Mouse (Mus musculus): ENCODE data around the gene Tubal3. TPM values are rescaled to one million over a fixed set of nuclear protein-coding genes. Genes with fewer than 3 reads are reported as not detected.
"Not testable (repeated sequence)": the region's sequence is repeated elsewhere in the genome, so short reads cannot be mapped to it uniquely, and the experiment has no call there.

Gene Tubal3
- polyA plus RNA-seq, 1 experiment from 2014 or later = not detected

DNA sequence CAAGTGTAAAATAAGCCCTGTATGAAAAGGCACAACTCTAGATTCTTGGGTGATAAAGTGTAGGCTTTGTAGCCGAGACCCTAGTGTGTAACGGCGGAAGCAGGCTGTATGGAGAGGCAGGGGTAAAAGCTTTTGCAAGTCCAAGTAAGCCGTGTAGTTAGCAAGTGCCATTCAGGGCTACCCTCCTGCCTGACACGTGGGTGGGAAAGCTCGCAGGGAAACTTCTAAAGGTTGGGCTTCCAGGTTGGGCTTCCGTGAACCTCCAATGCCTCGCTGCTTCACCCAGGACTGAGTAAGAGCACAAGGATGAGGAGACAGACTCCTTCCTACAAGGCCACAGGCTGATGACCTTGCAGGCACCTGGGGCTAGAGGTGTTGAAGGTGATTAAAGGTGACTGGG lies 23.5 kb upstream of the Tubal3 start:
- H3K4me3 ChIP-seq (replicated peaks) = no peak overlapping the region
- no peak overlapping the region for H3K9ac ChIP-seq
- H3K27ac ChIP-seq = no peak overlapping the region
- H3K9me3 ChIP-seq = no peaks in the 10 kb centered on the region
- H3K4me1 ChIP-seq = 0 out of 2 replicates have a peak, but pooled peaks cover 4% of the 10 kb centered on the region
- no peak for ATAC-seq (ENCODE audit: low FRiP score)
- no peak overlapping the region for H3K4me2 ChIP-seq
- H3K27me3 ChIP-seq = no peaks in the 10 kb centered on the region
- WGBS = 73% methylated on average over 8 of the region's 8 CpGs
- peaks cover 10% of the 10 kb centered on the region for H3K36me3 ChIP-seq (replicated peaks)

- Histone ChIP-seq H3K27me3 (no peaks in the 10 kb centered on the region), H3K4me1 (0 out of 2 replicates have a peak, but pooled peaks cover 4% of the 10 kb centered on the region), H3K4me3 (replicated peaks) (no peak overlapping the region), H3K9ac (no peak overlapping the region), H3K4me2 (no peak overlapping the region), H3K36me3 (replicated peaks) (peaks cover 10% of the 10 kb centered on the region), H3K9me3 (no peaks in the 10 kb centered on the region), H3K27ac (no peak overlapping the region)
- WGBS = 91% methylated on average over 8 of the region's 8 CpGs
- no peak for ATAC-seq (ENCODE audit: low FRiP score)
Measured at GRCm38 (mm10) chr13:3895397-3895980, 22.6 kb upstream of the Tubal3 start.

- peaks cover 10% of the 10 kb centered on the region for H3K36me3 ChIP-seq (replicated peaks)
- no peaks in the 10 kb centered on the region for H3K9me3 ChIP-seq
- no peak for ATAC-seq (ENCODE audit: low FRiP score)
- no peaks in the 10 kb centered on the region for H3K27me3 ChIP-seq
- WGBS = 93% methylated on average over 6 of the region's 6 CpGs
- 0 out of 2 replicates have a peak, but pooled peaks cover 4% of the 10 kb centered on the region for H3K4me1 ChIP-seq
- no peak overlapping the region for H3K4me3 ChIP-seq (replicated peaks)
- H3K27ac ChIP-seq = no peak overlapping the region
- H3K9ac ChIP-seq = no peak overlapping the region
- no peak overlapping the region for H3K4me2 ChIP-seq
Measured at GRCm38 (mm10) chr13:3896032-3896431, 22.0 kb upstream of the Tubal3 start.

- Histone ChIP-seq H3K4me3 (replicated peaks) (no peak overlapping the region), H3K4me2 (no peak overlapping the region), H3K9me3 (no peaks in the 10 kb centered on the region), H3K36me3 (replicated peaks) (peaks cover 10% of the 10 kb centered on the region), H3K4me1 (0 out of 2 replicates have a peak, but pooled peaks cover 4% of the 10 kb centered on the region), H3K9ac (no peak overlapping the region), H3K27ac (no peak overlapping the region), H3K27me3 (no peaks in the 10 kb centered on the region)
- WGBS = 44% methylated on average over 5 of the region's 5 CpGs
- no peak for ATAC-seq (ENCODE audit: low FRiP score)
Measured at GRCm38 (mm10) chr13:3896913-3897312, 21.2 kb upstream of the Tubal3 start.

GRCm38 (mm10) chr13:3898202-3898601 lies 19.9 kb upstream of the Tubal3 start:
- H3K27me3 ChIP-seq; H3K9me3 ChIP-seq; H3K4me2 ChIP-seq; H3K4me3 ChIP-seq (replicated peaks); H3K4me1 ChIP-seq; ATAC-seq (ENCODE audit: low FRiP score); H3K27ac ChIP-seq; H3K9ac ChIP-seq: not testable (repeated sequence)
- peaks cover 13% of the 10 kb centered on the region for H3K36me3 ChIP-seq (replicated peaks)
- 95% methylated on average over 5 of the region's 5 CpGs for WGBS

DNA sequence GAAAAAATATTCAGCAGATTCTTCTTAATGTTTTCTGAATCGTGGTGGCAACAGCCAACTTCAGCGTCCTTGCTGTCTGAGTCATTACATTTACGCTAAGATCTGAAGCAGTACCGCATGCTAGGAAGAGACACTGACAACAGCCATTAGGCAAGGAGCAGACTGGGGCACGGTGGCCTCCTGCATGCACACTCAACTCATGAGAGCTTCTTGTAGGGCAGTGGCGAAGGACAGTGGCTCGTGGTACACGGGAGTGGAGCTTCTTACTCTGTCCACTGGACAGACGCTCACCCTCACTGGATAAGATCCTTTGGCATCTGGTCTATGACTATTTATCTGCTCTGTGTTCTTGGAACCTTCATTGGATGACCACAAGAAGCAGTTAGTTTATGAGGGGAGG lies 18.8 kb upstream of the Tubal3 start:
- H3K4me2 ChIP-seq = no peak overlapping the region
- H3K4me1 ChIP-seq = no peaks in the 10 kb centered on the region
- ATAC-seq (ENCODE audit: low FRiP score) = no peak
- H3K4me3 ChIP-seq (replicated peaks) = no peak overlapping the region
- no peaks in the 10 kb centered on the region for H3K27me3 ChIP-seq
- peaks cover 13% of the 10 kb centered on the region for H3K36me3 ChIP-seq (replicated peaks)
- no peak overlapping the region for H3K27ac ChIP-seq
- 95% methylated on average over 9 of the region's 9 CpGs for WGBS
- no peak overlapping the region for H3K9ac ChIP-seq
- H3K9me3 ChIP-seq = no peaks in the 10 kb centered on the region

- Histone ChIP-seq H3K9ac (no peak overlapping the region), H3K27ac (no peak overlapping the region), H3K4me3 (replicated peaks) (no peak overlapping the region), H3K4me1 (no peaks in the 10 kb centered on the region), H3K27me3 (no peaks in the 10 kb centered on the region), H3K4me2 (no peak overlapping the region), H3K36me3 (replicated peaks) (peaks cover 33% of the 10 kb centered on the region), H3K9me3 (no peaks in the 10 kb centered on the region)
- WGBS = 90% methylated on average over 6 of the region's 6 CpGs
- ATAC-seq (ENCODE audit: low FRiP score) = no peak
Measured at GRCm38 (mm10) chr13:3907151-3907696, 10.8 kb upstream of the Tubal3 start.

DNA sequence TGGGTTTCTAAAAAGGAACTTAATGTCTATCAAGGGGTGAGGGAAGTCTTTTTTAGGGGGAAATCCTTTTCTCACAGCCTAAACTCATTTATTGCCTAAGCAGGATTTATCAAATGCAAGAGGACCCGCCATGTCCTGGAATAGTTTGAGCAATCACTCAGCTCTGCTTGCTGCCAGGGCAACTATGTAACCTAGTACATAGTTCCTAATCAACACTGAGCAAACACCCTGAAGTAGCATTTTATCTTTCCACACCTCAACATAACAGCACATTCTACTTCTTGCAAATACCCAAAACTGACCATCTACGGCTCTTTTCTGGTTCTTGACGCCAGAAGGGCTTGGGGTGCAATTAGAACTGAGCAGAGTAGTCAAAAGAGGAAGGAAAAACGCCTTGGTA lies 9.8 kb upstream of the Tubal3 start:
- H3K4me1 ChIP-seq = no peaks in the 10 kb centered on the region
- H3K4me3 ChIP-seq (replicated peaks) = no peak overlapping the region
- ATAC-seq (ENCODE audit: low FRiP score) = no peak
- no peaks in the 10 kb centered on the region for H3K27me3 ChIP-seq
- no peaks in the 10 kb centered on the region for H3K9me3 ChIP-seq
- H3K27ac ChIP-seq = no peak overlapping the region
- no peak overlapping the region for H3K4me2 ChIP-seq
- peaks cover 36% of the 10 kb centered on the region for H3K36me3 ChIP-seq (replicated peaks)
- no peak overlapping the region for H3K9ac ChIP-seq
- WGBS = 95% methylated on average over 4 of the region's 4 CpGs

GRCm38 (mm10) chr13:3910356-3910755 lies 7.7 kb upstream of the Tubal3 start:
- Histone ChIP-seq H3K4me1 (no peaks in the 10 kb centered on the region), H3K9ac (no peak overlapping the region), H3K4me2 (no peak overlapping the region), H3K27ac (no peak overlapping the region), H3K4me3 (replicated peaks) (no peak overlapping the region), H3K36me3 (replicated peaks) (peaks cover 42% of the 10 kb centered on the region), H3K9me3 (0 out of 2 replicates have a peak, but pooled peaks cover 2% of the 10 kb centered on the region), H3K27me3 (no peaks in the 10 kb centered on the region)
- ATAC-seq (ENCODE audit: low FRiP score) = no peak
- WGBS = 86% methylated on average over 5 of the region's 5 CpGs

- Histone ChIP-seq H3K9ac (no peak overlapping the region), H3K4me2 (no peak overlapping the region), H3K4me3 (replicated peaks) (no peak overlapping the region), H3K9me3 (0 out of 2 replicates have a peak, but pooled peaks cover 4% of the 10 kb centered on the region), H3K27ac (no peak overlapping the region), H3K4me1 (peaks cover 10% of the 10 kb centered on the region), H3K27me3 (no peaks in the 10 kb centered on the region), H3K36me3 (replicated peaks) (peaks cover 41% of the 10 kb centered on the region)
- ATAC-seq (ENCODE audit: low FRiP score) = no peak
- 85% methylated on average over 4 of the region's 4 CpGs for WGBS
Measured at GRCm38 (mm10) chr13:3913504-3913903, 4.6 kb upstream of the Tubal3 start.

DNA sequence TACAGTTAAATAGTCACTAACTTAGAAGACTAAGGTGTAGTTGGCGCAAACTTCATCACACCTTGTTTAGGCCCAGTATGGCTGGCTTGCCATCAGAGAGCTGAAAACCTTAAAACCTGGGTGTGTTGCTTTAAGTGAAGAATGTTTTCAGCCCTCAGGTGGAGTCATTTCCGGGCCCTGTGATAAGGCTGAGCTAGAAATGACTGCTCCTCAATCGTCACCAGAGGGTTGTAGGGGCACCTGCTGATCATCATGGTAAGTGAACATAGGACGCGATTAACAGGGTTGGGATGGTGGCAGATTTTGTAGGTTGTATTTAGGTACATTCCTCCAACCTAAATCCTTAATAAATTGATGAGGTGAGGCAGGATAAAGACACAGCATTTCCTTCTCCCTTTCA lies 6.4 kb downstream of the Tubal3 start:
- Histone ChIP-seq H3K4me3 (replicated peaks) (no peak overlapping the region), H3K4me2 (no peak overlapping the region), H3K27me3 (no peaks in the 10 kb centered on the region), H3K27ac (no peak overlapping the region), H3K9me3 (no peaks in the 10 kb centered on the region), H3K9ac (no peak overlapping the region), H3K36me3 (replicated peaks) (no peaks in the 10 kb centered on the region), H3K4me1 (no peaks in the 10 kb centered on the region)
- 91% methylated on average over 5 of the region's 5 CpGs for WGBS
- ATAC-seq (ENCODE audit: low FRiP score) = no peak

DNA sequence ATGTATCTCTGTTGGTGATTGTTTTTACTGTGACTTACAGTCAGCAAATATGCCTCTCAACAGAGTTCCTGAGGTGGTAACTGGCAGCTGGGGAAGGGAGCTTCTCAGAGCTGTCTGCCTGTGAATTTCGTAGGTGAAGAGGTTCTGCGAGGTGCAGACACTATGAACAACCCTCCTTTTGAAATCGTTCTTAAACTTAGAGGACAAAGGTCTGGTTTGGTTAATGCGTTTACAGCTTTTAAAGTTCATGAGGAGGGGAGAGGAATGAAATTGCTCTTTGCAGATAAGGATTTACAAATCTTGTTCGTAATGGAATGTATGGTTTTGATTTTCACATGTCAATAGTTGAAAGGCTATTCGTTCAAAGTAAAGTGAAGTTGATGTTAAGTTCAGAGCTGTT lies 7.6 kb downstream of the Tubal3 start:
- no peak for ATAC-seq (ENCODE audit: low FRiP score)
- 90% methylated on average over 6 of the region's 6 CpGs for WGBS

GRCm38 (mm10) chr13:3926046-3926445 lies 8.0 kb downstream of the Tubal3 start:
- Histone ChIP-seq H3K9me3 (no peaks in the 10 kb centered on the region), H3K36me3 (replicated peaks) (no peaks in the 10 kb centered on the region), H3K4me1 (no peaks in the 10 kb centered on the region), H3K27ac (no peak overlapping the region), H3K4me3 (replicated peaks) (no peak overlapping the region), H3K9ac (no peak overlapping the region), H3K27me3 (no peaks in the 10 kb centered on the region), H3K4me2 (no peak overlapping the region)
- whole genome bisulfite sequencing = 93% methylated on average over 6 of the region's 6 CpGs
- no peak for ATAC-seq (ENCODE audit: low FRiP score)

More for the DNA sequence above, 7.6 kb downstream of the Tubal3 start:
- Histone ChIP-seq H3K4me2 (no peak overlapping the region), H3K27ac (no peak overlapping the region), H3K27me3 (no peaks in the 10 kb centered on the region), H3K36me3 (replicated peaks) (no peaks in the 10 kb centered on the region), H3K4me1 (no peaks in the 10 kb centered on the region), H3K9ac (no peak overlapping the region), H3K4me3 (replicated peaks) (no peak overlapping the region), H3K9me3 (no peaks in the 10 kb centered on the region)

Measured in forebrain, embryonic 12.5 days (tissue).